Mouse (Mus musculus): ENCODE measurements around the gene Clec12a.
"Not testable (repeated sequence)": the region's sequence is repeated elsewhere in the genome, so short reads cannot be mapped to it uniquely, and the experiment has no call there.

Clec12a gene

GRCm38 (mm10) chr6:129342391-129342790 is at the start of gene Clec12a:
Clec12a (plus strand) TSS chr6:129342691.
- not testable (repeated sequence) for DNase-seq (ENCODE audit: low read depth)

- DNase-seq (ENCODE audit: low read depth) = peak; percentile 56
These were observed 38.3 kb upstream of the Clec12a start for GRCm38 (mm10) chr6:129304180-129304579.

GRCm38 (mm10) chr6:129312499-129312898 is 30.0 kb upstream of the Clec12a start:
- DNase-seq (ENCODE audit: low read depth) = peak; percentile 49

GRCm38 (mm10) chr6:129314655-129315168 is 27.8 kb upstream of the Clec12a start:
- DNase-seq (ENCODE audit: low read depth) = peak; percentile 59

GRCm38 (mm10) chr6:129315698-129316097 is 26.8 kb upstream of the Clec12a start:
- peak; percentile 51 for DNase-seq (ENCODE audit: low read depth)

- peak; percentile 58 for DNase-seq (ENCODE audit: low read depth)
These were observed 26.0 kb upstream of the Clec12a start for GRCm38 (mm10) chr6:129316463-129316862.

GRCm38 (mm10) chr6:129318395-129318794 is 24.1 kb upstream of the Clec12a start:
- DNase-seq (ENCODE audit: low read depth) = peak; percentile 73

GRCm38 (mm10) chr6:129319331-129319730 is 23.2 kb upstream of the Clec12a start:
- DNase-seq (ENCODE audit: low read depth) = no peak

GRCm38 (mm10) chr6:129326016-129326415 is 16.5 kb upstream of the Clec12a start:
- peak; percentile 54 for DNase-seq (ENCODE audit: low read depth)

- peak; percentile 38 for DNase-seq (ENCODE audit: low read depth)
These were observed 15.8 kb upstream of the Clec12a start for GRCm38 (mm10) chr6:129326568-129327150.

- DNase-seq (ENCODE audit: low read depth) = no peak
These were observed 10.9 kb upstream of the Clec12a start, which contains the start of gene 4922502D21Rik for GRCm38 (mm10) chr6:129331610-129332009. 4922502D21Rik (minus strand) TSS chr6:129331796.

- peak; percentile 88 for DNase-seq (ENCODE audit: low read depth)
These were observed 8.8 kb upstream of the Clec12a start for GRCm38 (mm10) chr6:129333674-129334078.

- no peak for DNase-seq (ENCODE audit: low read depth)
These were observed 4.7 kb upstream of the Clec12a start for GRCm38 (mm10) chr6:129337751-129338150.

GRCm38 (mm10) chr6:129344408-129344807 is 1.9 kb downstream of the Clec12a start:
- no peak for DNase-seq (ENCODE audit: low read depth)

GRCm38 (mm10) chr6:129349524-129350352 is 7.2 kb downstream of the Clec12a start:
- DNase-seq (ENCODE audit: low read depth) = peak; percentile 17

- peak; percentile 16 for DNase-seq (ENCODE audit: low read depth)
These were observed 8.6 kb downstream of the Clec12a start for GRCm38 (mm10) chr6:129351091-129351490.

- peak; percentile 22 for DNase-seq (ENCODE audit: low read depth)
These were observed 13.3 kb downstream of the Clec12a start for GRCm38 (mm10) chr6:129355774-129356173.

GRCm38 (mm10) chr6:129356430-129356829 is 13.9 kb downstream of the Clec12a start:
- no peak for DNase-seq (ENCODE audit: low read depth)

GRCm38 (mm10) chr6:129359515-129359914 is 17.0 kb downstream of the Clec12a start:
- DNase-seq (ENCODE audit: low read depth) = no peak

GRCm38 (mm10) chr6:129363942-129364341 is 21.5 kb downstream of the Clec12a start:
- no peak for DNase-seq (ENCODE audit: low read depth)

- DNase-seq (ENCODE audit: low read depth) = peak; percentile 78
These were observed 23.5 kb downstream of the Clec12a start for GRCm38 (mm10) chr6:129365959-129366359.

- DNase-seq (ENCODE audit: low read depth) = no peak
These were observed 27.1 kb downstream of the Clec12a start for GRCm38 (mm10) chr6:129369374-129370132.

Measured in induced T-regulatory cell, adult 2 months (primary cell).